Mouse (Mus musculus): Measurements from ENCODE around the gene Hrnr. TPM values are rescaled to one million over a fixed set of nuclear protein-coding genes. Genes with fewer than 3 reads are reported as not detected.
A peak's percentile ranks its signal among the peaks of the same experiment; 100 is the strongest.

Gene Hrnr
- polyA plus RNA-seq, 1 experiment: not detected

DNA sequence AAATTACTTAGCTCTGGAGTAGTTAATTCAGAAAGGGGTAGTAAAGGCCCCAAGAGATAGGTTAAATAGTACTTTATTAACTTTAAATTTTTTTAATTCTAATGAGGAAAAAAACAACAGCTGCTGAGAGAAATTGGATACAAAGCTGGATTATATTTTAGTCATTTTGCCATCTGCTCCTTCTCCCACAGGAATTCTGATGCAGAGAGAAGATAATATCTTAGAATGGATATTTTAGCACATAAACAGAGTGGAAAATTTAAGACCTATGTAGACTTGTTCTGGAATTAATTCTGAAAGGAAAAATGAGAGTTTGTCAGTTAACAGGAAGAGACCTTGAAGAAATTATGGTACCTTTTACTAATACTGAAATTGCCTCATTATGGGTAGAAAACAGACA, 18.2 kb downstream of the Hrnr start:
- Histone ChIP-seq H3K27me3 (replicated peaks; ENCODE audit: control insufficient read depth, insufficient read depth, low read length) (no peaks in the 10 kb centered on the region), H3K4me3 (ENCODE audit: insufficient read depth, low read depth, low read length) (no peak overlapping the region), H3K36me3 (ENCODE audit: control insufficient read depth, insufficient read depth, low read length) (no peaks in the 10 kb centered on the region), H3K4me1 (ENCODE audit: control insufficient read depth, insufficient read depth, low read length) (no peaks in the 10 kb centered on the region), H3K27ac (ENCODE audit: insufficient read depth, low read depth, low read length) (no peak overlapping the region)
- DNase-seq: no peak
- TF ChIP-seq CTCF (conservative IDR thresholded peaks at IDR 0.05; ENCODE audit: insufficient read depth, insufficient read length, low read depth, low read length) (no peak), POLR2A (IDR thresholded peaks at IDR 0.05; ENCODE audit: low read depth, low read length) (no peak)

DNA sequence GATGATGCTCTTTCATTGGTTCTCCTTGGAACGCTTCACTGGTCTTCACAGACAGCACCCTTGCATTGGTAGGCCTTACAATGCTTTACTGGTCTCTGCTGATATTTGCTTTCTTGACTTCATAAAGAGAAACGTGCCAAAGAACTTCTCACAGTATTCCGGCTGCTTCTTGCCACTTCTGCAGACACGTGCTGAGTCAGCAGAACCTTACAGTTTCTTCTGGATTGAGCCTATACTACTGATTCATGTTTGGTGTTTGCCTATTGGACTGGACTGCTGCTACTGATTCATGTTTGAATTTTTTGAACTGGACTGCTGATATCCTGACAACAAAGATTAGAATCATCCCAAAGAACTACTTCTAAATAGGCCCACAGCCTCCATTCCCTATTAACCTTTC, 20.5 kb downstream of the Hrnr start:
- no peaks in the 10 kb centered on the region for H3K36me3 ChIP-seq (ENCODE audit: control insufficient read depth, insufficient read depth, low read length)
- H3K4me3 ChIP-seq (ENCODE audit: insufficient read depth, low read depth, low read length): no peak overlapping the region
- no peak for TF ChIP-seq POLR2A (IDR thresholded peaks at IDR 0.05; ENCODE audit: low read depth, low read length)
- no peak for TF ChIP-seq CTCF (conservative IDR thresholded peaks at IDR 0.05; ENCODE audit: insufficient read depth, insufficient read length, low read depth, low read length)
- WGBS: 88% methylated on average over 4 of the region's 4 CpGs
- H3K27ac ChIP-seq (ENCODE audit: insufficient read depth, low read depth, low read length): no peak overlapping the region
- no peaks in the 10 kb centered on the region for H3K4me1 ChIP-seq (ENCODE audit: control insufficient read depth, insufficient read depth, low read length)
- no peaks in the 10 kb centered on the region for H3K27me3 ChIP-seq (replicated peaks; ENCODE audit: control insufficient read depth, insufficient read depth, low read length)
- no peak for DNase-seq

DNA sequence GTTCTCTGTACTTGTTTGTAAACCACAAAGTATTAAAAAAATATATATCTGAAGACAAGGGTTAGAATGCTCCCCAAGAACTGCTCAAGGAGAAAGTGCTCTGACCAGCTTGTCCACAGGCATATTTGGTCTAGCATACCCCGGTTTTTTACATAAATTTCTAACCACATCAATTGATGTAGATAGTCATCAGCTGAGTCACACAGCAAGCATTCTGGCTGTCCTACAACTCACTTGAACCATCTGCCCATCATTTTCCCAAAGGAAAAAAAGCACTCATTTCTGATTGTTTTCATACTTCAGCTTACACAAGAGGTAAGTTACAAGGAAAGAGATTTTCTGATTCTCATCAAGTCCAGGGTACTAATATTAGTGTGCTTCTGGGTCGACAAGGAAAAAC, 27.3 kb downstream of the Hrnr start:
- H3K36me3 ChIP-seq (ENCODE audit: control insufficient read depth, insufficient read depth, low read length): no peaks in the 10 kb centered on the region
- H3K27ac ChIP-seq (ENCODE audit: insufficient read depth, low read depth, low read length): no peak overlapping the region
- no peaks in the 10 kb centered on the region for H3K4me1 ChIP-seq (ENCODE audit: control insufficient read depth, insufficient read depth, low read length)
- WGBS: 78% methylated on average over 2 of the region's 2 CpGs
- H3K4me3 ChIP-seq (ENCODE audit: insufficient read depth, low read depth, low read length): no peak overlapping the region
- TF ChIP-seq CTCF (conservative IDR thresholded peaks at IDR 0.05; ENCODE audit: insufficient read depth, insufficient read length, low read depth, low read length) (no peak), POLR2A (IDR thresholded peaks at IDR 0.05; ENCODE audit: low read depth, low read length) (no peak)
- no peak for DNase-seq
- H3K27me3 ChIP-seq (replicated peaks; ENCODE audit: control insufficient read depth, insufficient read depth, low read length): no peaks in the 10 kb centered on the region

DNA sequence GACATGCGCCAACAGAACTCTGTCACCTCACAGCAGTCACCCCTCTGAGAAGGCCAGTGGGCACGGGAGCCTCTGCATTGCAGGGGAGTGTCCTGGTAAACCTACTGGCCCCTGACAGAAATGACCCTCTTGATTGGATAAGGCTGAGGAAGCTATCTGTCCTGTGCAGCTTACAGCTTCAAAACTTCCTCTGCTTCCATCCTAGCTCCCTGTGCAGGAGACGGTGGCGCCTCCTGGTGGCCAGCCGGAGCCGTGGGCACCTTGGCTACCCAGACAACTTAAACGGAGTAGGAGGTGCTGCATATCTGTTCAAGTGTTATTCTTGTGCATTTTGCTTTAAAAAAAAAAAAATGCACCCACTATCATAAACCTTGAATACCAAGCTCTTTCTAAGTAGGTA, 40.5 kb downstream of the Hrnr start:
- H3K27ac ChIP-seq (ENCODE audit: insufficient read depth, low read depth, low read length): no peak overlapping the region
- WGBS: 16% methylated on average over 7 of the region's 7 CpGs
- H3K27me3 ChIP-seq (replicated peaks; ENCODE audit: control insufficient read depth, insufficient read depth, low read length): no peaks in the 10 kb centered on the region
- H3K36me3 ChIP-seq (ENCODE audit: control insufficient read depth, insufficient read depth, low read length): no peaks in the 10 kb centered on the region
- H3K4me1 ChIP-seq (ENCODE audit: control insufficient read depth, insufficient read depth, low read length): no peaks in the 10 kb centered on the region; the same call in 1 of the 2 replicates
- DNase-seq: peak; percentile 44
- H3K4me3 ChIP-seq (ENCODE audit: insufficient read depth, low read depth, low read length): no peak overlapping the region
- TF ChIP-seq POLR2A (IDR thresholded peaks at IDR 0.05; ENCODE audit: low read depth, low read length) (no peak), CTCF (conservative IDR thresholded peaks at IDR 0.05; ENCODE audit: insufficient read depth, insufficient read length, low read depth, low read length) (peak; percentile 71)

- TF ChIP-seq CTCF (conservative IDR thresholded peaks at IDR 0.05; ENCODE audit: insufficient read depth, insufficient read length, low read depth, low read length): no peak
- TF ChIP-seq POLR2A (IDR thresholded peaks at IDR 0.05; ENCODE audit: low read depth, low read length): no peak
- no peak overlapping the region for H3K4me3 ChIP-seq (ENCODE audit: insufficient read depth, low read depth, low read length)
- WGBS: 10% methylated on average over 10 of the region's 10 CpGs
- H3K36me3 ChIP-seq (ENCODE audit: control insufficient read depth, insufficient read depth, low read length): no peaks in the 10 kb centered on the region
- no peak overlapping the region for H3K27ac ChIP-seq (ENCODE audit: insufficient read depth, low read depth, low read length)
- H3K27me3 ChIP-seq (replicated peaks; ENCODE audit: control insufficient read depth, insufficient read depth, low read length): no peaks in the 10 kb centered on the region
- H3K4me1 ChIP-seq (ENCODE audit: control insufficient read depth, insufficient read depth, low read length): peaks cover 3% of the 10 kb centered on the region; the same call in 1 of the 2 replicates
- DNase-seq: peak; percentile 61
Observed at GRCm38 (mm10) chr3:93361933-93362574, 42.5 kb downstream of the Hrnr start.

DNA sequence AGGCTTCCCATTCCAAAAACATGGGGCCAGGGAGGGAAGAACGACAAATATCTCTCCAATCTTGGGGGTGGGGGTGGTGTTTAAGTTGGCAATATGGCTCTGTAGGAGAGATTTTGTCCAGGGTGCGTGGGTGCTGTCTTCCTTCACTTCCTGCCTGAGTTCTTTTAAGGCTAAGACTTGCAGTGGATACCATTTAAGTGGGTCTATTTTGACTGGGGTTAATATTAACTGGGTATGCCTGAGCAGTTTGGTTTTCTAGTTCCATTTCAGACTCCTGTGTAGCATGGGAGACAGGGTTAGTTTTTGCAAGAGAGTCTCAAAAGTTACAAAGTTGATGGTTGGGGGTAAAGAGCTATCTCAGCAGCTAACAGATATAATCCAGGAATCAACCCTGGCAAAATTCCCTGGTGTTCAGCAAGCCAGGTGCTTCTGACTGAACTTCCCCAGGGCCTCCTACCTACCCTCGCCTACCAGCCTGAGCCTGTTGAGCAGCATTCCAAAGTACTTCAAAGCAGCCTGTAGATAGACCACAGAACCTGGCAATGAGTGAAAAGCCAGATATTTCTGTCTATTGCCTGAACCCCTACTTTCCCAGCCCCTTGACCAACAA, 47.5 kb downstream of the Hrnr start:
- peaks cover 11% of the 10 kb centered on the region; the same call in 1 of the 2 replicates for H3K4me1 ChIP-seq (ENCODE audit: control insufficient read depth, insufficient read depth, low read length)
- peak; percentile 78 for DNase-seq
- TF ChIP-seq CTCF (conservative IDR thresholded peaks at IDR 0.05; ENCODE audit: insufficient read depth, insufficient read length, low read depth, low read length) (no peak), POLR2A (IDR thresholded peaks at IDR 0.05; ENCODE audit: low read depth, low read length) (no peak)
- H3K4me3 ChIP-seq (ENCODE audit: insufficient read depth, low read depth, low read length): no peak overlapping the region
- no peaks in the 10 kb centered on the region for H3K36me3 ChIP-seq (ENCODE audit: control insufficient read depth, insufficient read depth, low read length)
- no peaks in the 10 kb centered on the region for H3K27me3 ChIP-seq (replicated peaks; ENCODE audit: control insufficient read depth, insufficient read depth, low read length)
- peak overlapping the region; percentile 95 for H3K27ac ChIP-seq (ENCODE audit: insufficient read depth, low read depth, low read length)
- 15% methylated on average over 3 of the region's 3 CpGs for WGBS

- H3K4me3 ChIP-seq (ENCODE audit: insufficient read depth, low read depth, low read length): no peak overlapping the region
- H3K36me3 ChIP-seq (ENCODE audit: control insufficient read depth, insufficient read depth, low read length): no peaks in the 10 kb centered on the region
- TF ChIP-seq CTCF (conservative IDR thresholded peaks at IDR 0.05; ENCODE audit: insufficient read depth, insufficient read length, low read depth, low read length): no peak
- TF ChIP-seq POLR2A (IDR thresholded peaks at IDR 0.05; ENCODE audit: low read depth, low read length): no peak
- H3K27me3 ChIP-seq (replicated peaks; ENCODE audit: control insufficient read depth, insufficient read depth, low read length): no peaks in the 10 kb centered on the region
- 45% methylated on average over 1 of the region's 1 CpGs for WGBS
- no peak overlapping the region for H3K27ac ChIP-seq (ENCODE audit: insufficient read depth, low read depth, low read length)
- DNase-seq: no peak
- peaks cover 11% of the 10 kb centered on the region; the same call in 1 of the 2 replicates for H3K4me1 ChIP-seq (ENCODE audit: control insufficient read depth, insufficient read depth, low read length)
Observed at GRCm38 (mm10) chr3:93368171-93368570, 48.6 kb downstream of the Hrnr start.
